Mouse (Mus musculus): Measurements from ENCODE around the gene Ssxb2. TPM values are rescaled to one million over a fixed set of nuclear protein-coding genes. Genes with fewer than 3 reads are reported as not detected.
"Not testable (repeated sequence)": the region's sequence is repeated elsewhere in the genome, so short reads cannot be mapped to it uniquely, and the experiment has no call there.

The Ssxb2 gene
- polyA plus RNA-seq (2016; fragmentation: Nextera tagmentation; extraction: Ambion mirVana): not detected in 2 replicates

- 59% methylated on average over 2 of the region's 2 CpGs for WGBS
- H3K27ac ChIP-seq (ENCODE audit: poor library complexity, severe bottlenecking); H3K9ac ChIP-seq: not testable (repeated sequence)
Measured at GRCm38 (mm10) chrX:8461626-8462025, at the start of gene Ssxb2. Gene Ssxb2 (minus strand): TSS chrX:8461726.

GRCm38 (mm10) chrX:8413005-8413404 is 48.5 kb downstream of the Ssxb2 start, which contains the start of gene Ssxb1:
Gene Ssxb1 (plus strand): TSS chrX:8413305.
- 20% methylated on average over 1 of the region's 1 CpGs for WGBS
- not testable (repeated sequence) for H3K36me3 ChIP-seq; H3K4me2 ChIP-seq; ATAC-seq (ENCODE audit: insufficient number of reproducible peaks, low FRiP score); H3K4me1 ChIP-seq (replicated peaks); H3K4me3 ChIP-seq; H3K27me3 ChIP-seq (replicated peaks); H3K27ac ChIP-seq (ENCODE audit: poor library complexity, severe bottlenecking); H3K9ac ChIP-seq; H3K9me3 ChIP-seq (replicated peaks)

More at GRCm38 (mm10) chrX:8461626-8462025, at the start of gene Ssxb2:
- not testable (repeated sequence) for H3K4me3 ChIP-seq; ATAC-seq (ENCODE audit: insufficient number of reproducible peaks, low FRiP score); H3K4me2 ChIP-seq; H3K4me1 ChIP-seq (replicated peaks); H3K27me3 ChIP-seq (replicated peaks); H3K36me3 ChIP-seq
- H3K9me3 ChIP-seq (replicated peaks): peaks cover 21% of the 10 kb centered on the region; the same call in 1 of the 2 replicates

Other genes with a start within 250 kb of the Ssxb2 start
- gene Ftsj1, start 209.3 kb downstream of the Ssxb2 start, polyA plus RNA-seq (2016; fragmentation: Nextera tagmentation; extraction: Ambion mirVana): 24.7 and 24.8 TPM in 2 replicates
- 14.6 and 16.4 TPM in 2 replicates for gene Slc38a5, start 190.6 kb downstream of the Ssxb2 start, polyA plus RNA-seq (2016; fragmentation: Nextera tagmentation; extraction: Ambion mirVana)
- not detected in 2 replicates for gene Ssxb10, start 134.3 kb downstream of the Ssxb2 start, polyA plus RNA-seq (2016; fragmentation: Nextera tagmentation; extraction: Ambion mirVana)
- not detected in 2 replicates for gene Ssxb9, start 94.7 kb downstream of the Ssxb2 start, polyA plus RNA-seq (2016; fragmentation: Nextera tagmentation; extraction: Ambion mirVana)
- gene Ssxb1, start 48.4 kb downstream of the Ssxb2 start, polyA plus RNA-seq (2016; fragmentation: Nextera tagmentation; extraction: Ambion mirVana): not detected in 2 replicates
- gene Gm14459, start 63.2 kb upstream of the Ssxb2 start, polyA plus RNA-seq (2016; fragmentation: Nextera tagmentation; extraction: Ambion mirVana): not detected in 2 replicates
- gene Ssxb6, start 86.5 kb upstream of the Ssxb2 start, polyA plus RNA-seq (2016; fragmentation: Nextera tagmentation; extraction: Ambion mirVana): not detected in 2 replicates
- gene Ssxb3, start 130.1 kb upstream of the Ssxb2 start, polyA plus RNA-seq (2016; fragmentation: Nextera tagmentation; extraction: Ambion mirVana): not detected in 2 replicates
- gene Ssxb8, start 229.1 kb upstream of the Ssxb2 start, polyA plus RNA-seq (2016; fragmentation: Nextera tagmentation; extraction: Ambion mirVana): not detected in 2 replicates